Mouse (Mus musculus) gastrocnemius, adult 8-10 months (tissue): ENCODE data around the gene Ccdc151. TPM values are rescaled to one million over a fixed set of nuclear protein-coding genes. Genes with fewer than 3 reads are reported as not detected.
A peak's percentile ranks its signal among the peaks of the same experiment; 100 is the strongest.

Source experiments
- DNase-seq, 2 experiments: peaks; one replicate each; pipeline ENCODE4 v3.0.0; 2022; ENCODE audit warnings: low spot score in 2 of 2
- total RNA-seq, 4 experiments: library from RNA; stranded (reverse); gene quantifications; 2 replicates each; pipeline ENCODE4 v1.2.4; 2022

The Ccdc151 gene
- not detected for total RNA-seq

GRCm38 (mm10) chr9:22002194-22003162 lies at the start of gene Ccdc151, which contains the start of gene Prkcsh:
Ccdc151 (minus strand) TSS chr9:22002634.
Prkcsh (plus strand) TSS chr9:22002806.
- DNase-seq = peak; percentile 98 to 100

GRCm38 (mm10) chr9:22051958-22052254 lies 49.5 kb upstream of the Ccdc151 start, which contains the start of gene Elavl3:
Elavl3 (minus strand) TSS chr9:22052023.
- DNase-seq = no peak

GRCm38 (mm10) chr9:22051161-22051957 lies 48.9 kb upstream of the Ccdc151 start:
- DNase-seq = no peak

GRCm38 (mm10) chr9:22050351-22050889 lies 48.0 kb upstream of the Ccdc151 start:
- no peak for DNase-seq

- DNase-seq = no peak
Measured at GRCm38 (mm10) chr9:22049721-22050270, 47.4 kb upstream of the Ccdc151 start.

GRCm38 (mm10) chr9:22049315-22049714 lies 46.9 kb upstream of the Ccdc151 start:
- no peak for DNase-seq

- DNase-seq = no peak
Measured at GRCm38 (mm10) chr9:22047329-22047728, 44.9 kb upstream of the Ccdc151 start.

- DNase-seq = no peak
Measured at GRCm38 (mm10) chr9:22041832-22042231, 39.4 kb upstream of the Ccdc151 start.

GRCm38 (mm10) chr9:22037826-22038225 lies 35.4 kb upstream of the Ccdc151 start:
- no peak for DNase-seq

GRCm38 (mm10) chr9:22035300-22036044 lies 33.0 kb upstream of the Ccdc151 start:
- DNase-seq = no peak

GRCm38 (mm10) chr9:22030386-22030785 lies 28.0 kb upstream of the Ccdc151 start:
- DNase-seq = no peak

GRCm38 (mm10) chr9:22028467-22028866 lies 26.0 kb upstream of the Ccdc151 start:
- DNase-seq = no peak

GRCm38 (mm10) chr9:22024592-22024991 lies 22.2 kb upstream of the Ccdc151 start:
- DNase-seq = no peak

- no peak for DNase-seq
Measured at GRCm38 (mm10) chr9:22017208-22017825, 14.9 kb upstream of the Ccdc151 start.

GRCm38 (mm10) chr9:22016245-22016644 lies 13.8 kb upstream of the Ccdc151 start:
- DNase-seq = no peak

GRCm38 (mm10) chr9:22012731-22013130 lies 10.3 kb upstream of the Ccdc151 start:
- DNase-seq = no peak

- DNase-seq = no peak
Measured at GRCm38 (mm10) chr9:22011055-22011454, 8.6 kb upstream of the Ccdc151 start.

GRCm38 (mm10) chr9:22004546-22004945 lies 2.1 kb upstream of the Ccdc151 start:
- DNase-seq = no peak

- DNase-seq = no peak
Measured at GRCm38 (mm10) chr9:22003163-22003554, 725 bp upstream of the Ccdc151 start.

GRCm38 (mm10) chr9:22001633-22002032 lies 801 bp downstream of the Ccdc151 start:
- no peak for DNase-seq
